Mouse (Mus musculus): ENCODE data around the gene Gdap2.

The Gdap2 gene

GRCm38 (mm10) chr3:100162315-100163105 is at the start of gene Gdap2, which contains the start of gene Wdr3:
TSS of gene Gdap2 (plus strand) at chr3:100162381.
TSS of gene Wdr3 (minus strand) at chr3:100162407.
- peak; percentile 92 for DNase-seq (ENCODE audit: low spot score)

- DNase-seq (ENCODE audit: low spot score): no peak
Observed at GRCm38 (mm10) chr3:100118681-100119080, 43.5 kb upstream of the Gdap2 start.

GRCm38 (mm10) chr3:100121961-100122360 is 40.2 kb upstream of the Gdap2 start:
- DNase-seq (ENCODE audit: low spot score): no peak

GRCm38 (mm10) chr3:100122445-100122844 is 39.7 kb upstream of the Gdap2 start:
- DNase-seq (ENCODE audit: low spot score): no peak

- DNase-seq (ENCODE audit: low spot score): no peak
Observed at GRCm38 (mm10) chr3:100160682-100161445, 1.3 kb upstream of the Gdap2 start.

GRCm38 (mm10) chr3:100161665-100162314 is 391 bp upstream of the Gdap2 start:
- no peak for DNase-seq (ENCODE audit: low spot score)

- DNase-seq (ENCODE audit: low spot score): no peak
Observed at GRCm38 (mm10) chr3:100163556-100163955, 1.4 kb downstream of the Gdap2 start.

- no peak for DNase-seq (ENCODE audit: low spot score)
Observed at GRCm38 (mm10) chr3:100164991-100165390, 2.8 kb downstream of the Gdap2 start.

GRCm38 (mm10) chr3:100176031-100176430 is 13.8 kb downstream of the Gdap2 start:
- no peak for DNase-seq (ENCODE audit: low spot score)

GRCm38 (mm10) chr3:100180471-100180870 is 18.3 kb downstream of the Gdap2 start:
- no peak for DNase-seq (ENCODE audit: low spot score)

- DNase-seq (ENCODE audit: low spot score): peak; percentile 31
Observed at GRCm38 (mm10) chr3:100189444-100189843, 27.3 kb downstream of the Gdap2 start.

- DNase-seq (ENCODE audit: low spot score): no peak
Observed at GRCm38 (mm10) chr3:100189861-100190260, 27.7 kb downstream of the Gdap2 start.

- DNase-seq (ENCODE audit: low spot score): no peak
Observed at GRCm38 (mm10) chr3:100194210-100194609, 32.0 kb downstream of the Gdap2 start.

GRCm38 (mm10) chr3:100201554-100201953 is 39.4 kb downstream of the Gdap2 start:
- no peak for DNase-seq (ENCODE audit: low spot score)

GRCm38 (mm10) chr3:100206973-100207372 is 44.8 kb downstream of the Gdap2 start:
- DNase-seq (ENCODE audit: low spot score): no peak

GRCm38 (mm10) chr3:100215469-100215868 is 53.3 kb downstream of the Gdap2 start:
- DNase-seq (ENCODE audit: low spot score): no peak

- DNase-seq (ENCODE audit: low spot score): peak; percentile 83
Observed at GRCm38 (mm10) chr3:100225326-100225959, 63.3 kb downstream of the Gdap2 start.

- no peak for DNase-seq (ENCODE audit: low spot score)
Observed at GRCm38 (mm10) chr3:100227509-100227908, 65.3 kb downstream of the Gdap2 start.

GRCm38 (mm10) chr3:100228981-100229380 is 66.8 kb downstream of the Gdap2 start:
- DNase-seq (ENCODE audit: low spot score): no peak

- DNase-seq (ENCODE audit: low spot score): no peak
Observed at GRCm38 (mm10) chr3:100236725-100237436, 74.7 kb downstream of the Gdap2 start.

GRCm38 (mm10) chr3:100242230-100242629 is 80.0 kb downstream of the Gdap2 start:
- DNase-seq (ENCODE audit: low spot score): peak; percentile 29
